Mouse (Mus musculus) subcutaneous adipose tissue, adult 2 months (tissue): ENCODE measurements around the gene Gm3033. TPM values are rescaled to one million over a fixed set of nuclear protein-coding genes. Genes with fewer than 3 reads are reported as not detected.

Source experiments
- polyA plus RNA-seq: library from polyadenylated mRNA; depleted of rRNA; stranded (reverse); fragments of >200 nt; gene quantifications from 2 replicates; pipeline ENCODE4 v1.2.3, GENCODE M21; 2012; ENCODE audit warnings: low replicate concordance; rRNA removed

Gm3033 gene
- polyA plus RNA-seq, result 0.16 TPM in 1 of 2 replicates, not detected in the other

DNA sequence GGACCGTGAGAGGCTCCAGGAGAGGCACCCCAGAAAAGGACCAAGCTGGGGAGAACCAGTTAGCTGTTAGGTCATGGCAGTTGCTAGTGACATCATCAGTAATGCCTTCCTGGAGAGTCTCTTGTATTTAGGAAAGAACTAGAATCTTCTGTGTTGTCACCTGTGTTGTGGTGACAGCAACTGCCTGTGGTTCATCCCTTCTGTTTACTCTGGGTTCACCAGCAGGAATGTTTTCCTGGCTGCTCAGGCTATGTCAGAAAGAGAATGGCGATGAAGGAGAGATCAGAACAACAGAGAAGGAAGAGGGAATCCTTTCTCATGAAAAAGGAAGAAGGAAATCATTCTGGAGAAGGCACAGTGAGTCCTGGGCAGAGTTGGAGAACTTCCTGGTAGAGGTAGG, at the start of gene Gm3033:
Gene Gm3033, plus strand, starts transcription at position 301 of the 400 bp plus-strand sequence.

DNA sequence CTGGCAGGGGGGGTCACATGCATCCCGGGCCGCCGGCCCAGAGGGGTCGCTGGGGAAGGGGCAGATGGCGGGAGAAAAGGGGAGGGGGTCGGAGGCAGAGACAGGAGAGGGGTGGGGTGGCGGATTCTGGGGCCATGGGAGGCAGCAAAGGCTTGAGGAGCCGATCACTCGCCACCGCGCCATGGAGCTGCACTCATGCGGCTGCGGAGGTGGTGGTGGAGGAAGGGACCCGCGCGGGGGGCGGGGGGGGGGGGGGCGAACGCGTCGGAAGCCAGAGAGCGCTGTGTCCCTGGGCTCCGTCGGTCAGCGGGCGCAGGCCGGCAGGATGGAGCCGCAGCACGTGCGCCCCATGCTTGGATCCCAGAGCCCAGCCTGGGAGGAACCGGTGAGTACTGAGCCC, 36.3 kb upstream of the Gm3033 start, which contains the start of gene Gm3002:
Gene Gm3002, plus strand, starts transcription at position 301 of the 400 bp plus-strand sequence.

DNA sequence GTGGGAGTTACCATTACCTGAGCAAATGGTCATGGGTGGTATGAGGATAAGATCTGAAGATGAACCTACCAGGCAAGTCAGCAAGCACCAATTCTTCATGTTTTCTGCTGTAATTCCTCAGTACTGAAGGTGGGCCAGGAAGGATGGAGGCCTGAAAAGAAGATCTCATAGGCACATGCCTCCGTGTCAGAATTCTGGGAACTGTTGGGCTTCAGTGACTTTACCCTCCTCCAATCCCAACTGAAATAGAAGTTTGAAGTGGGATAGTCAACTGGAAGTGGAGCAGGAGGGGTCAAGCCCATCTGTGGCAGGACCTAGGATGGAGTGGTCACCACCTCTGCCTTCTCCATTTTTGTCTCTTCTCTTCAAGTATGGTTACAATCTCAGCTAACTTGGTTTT, 37.8 kb downstream of the Gm3033 start, which contains the start of gene Gm2916:
Gene Gm2916, plus strand, starts transcription at position 301 of the 400 bp plus-strand sequence.

Other genes with a start within 250 kb of the Gm3033 start
- not detected in 2 replicates for gene Gm3012, start 211.7 kb upstream of the Gm3033 start, polyA plus RNA-seq
- 0.17 TPM in 1 of 2 replicates, not detected in the other for gene Gm3020, start 194.2 kb upstream of the Gm3033 start, polyA plus RNA-seq
- not detected in 2 replicates for gene Gm3043, start 157.5 kb upstream of the Gm3033 start, polyA plus RNA-seq
- gene Gm3002, start 36.2 kb upstream of the Gm3033 start, polyA plus RNA-seq, result 0.08 and 1.2 TPM in 2 replicates
- gene Gm2916, start 37.9 kb downstream of the Gm3033 start, polyA plus RNA-seq, result not detected in 2 replicates
- gene Gm3029, start 85.5 kb downstream of the Gm3033 start, polyA plus RNA-seq, result not detected in 2 replicates
- 0.40 TPM in 1 of 2 replicates, not detected in the other for gene Gm3095, start 117.3 kb downstream of the Gm3033 start, polyA plus RNA-seq
- not detected in 2 replicates for gene Gm3099, start 152.1 kb downstream of the Gm3033 start, polyA plus RNA-seq
- gene Gm5796, start 177.7 kb downstream of the Gm3033 start, polyA plus RNA-seq, result 0.09 and 0.83 TPM in 2 replicates
- gene Gm3115, start 237.9 kb downstream of the Gm3033 start, polyA plus RNA-seq, result not detected in 2 replicates